Mouse (Mus musculus) retina, postnatal 1 day (tissue): ENCODE results near the gene Tmem184a.

Source experiments
- DNase-seq: peaks from one replicate; pipeline ENCODE4 v3.0.0-alpha.2; 2012

The Tmem184a gene

DNA sequence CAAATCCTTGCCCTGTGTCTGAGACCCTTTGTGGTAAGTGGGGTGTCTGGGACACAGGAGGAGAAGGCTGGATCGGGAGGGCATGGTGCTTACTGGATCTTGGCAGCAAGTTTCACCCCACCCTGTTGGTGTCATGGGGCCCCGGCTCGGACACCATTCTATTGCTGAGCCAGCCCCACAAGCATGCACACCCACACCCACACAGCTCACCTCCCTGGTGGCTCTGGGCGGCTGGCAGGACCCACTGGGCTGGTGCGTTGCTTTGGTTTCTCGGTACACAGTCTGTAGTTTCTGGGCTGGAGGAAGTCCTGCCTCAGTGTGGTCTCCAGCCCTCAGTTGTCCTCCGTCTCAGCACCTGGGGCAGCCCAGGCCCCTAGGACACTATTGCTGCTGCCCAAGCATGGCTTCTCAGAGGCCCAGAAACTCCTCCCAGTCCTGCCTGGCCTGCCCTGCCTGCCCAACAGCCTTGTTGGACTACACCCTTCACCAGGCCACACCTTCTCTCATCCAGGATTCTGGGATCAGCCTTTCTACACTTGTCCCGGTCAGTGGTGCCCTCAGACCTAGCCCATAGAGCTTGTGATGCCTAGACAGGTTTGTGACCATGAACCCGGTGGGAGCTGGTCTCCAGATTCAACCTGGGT is at the start of gene Tmem184a:
Tmem184a (minus strand) TSS at position 380 of the 644 bp plus-strand sequence.
- DNase-seq = no peak

DNA sequence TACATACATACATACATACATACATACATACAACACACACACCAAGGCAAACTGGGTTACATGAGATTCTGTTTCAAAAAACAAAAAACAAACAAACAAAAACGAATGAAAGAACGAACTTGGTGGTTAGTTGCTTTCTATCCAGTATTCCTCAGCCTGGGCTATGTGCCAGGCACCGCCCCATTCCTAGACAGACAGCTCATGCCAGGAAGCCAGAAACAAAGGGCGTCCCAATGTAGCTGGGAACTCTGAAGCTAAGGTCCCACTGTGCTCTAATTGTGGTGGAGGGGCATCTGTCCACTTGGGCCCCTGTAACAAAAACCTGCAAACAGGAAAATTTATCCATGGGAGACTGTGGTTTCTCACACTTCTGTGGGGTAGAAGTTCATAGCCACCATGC is 43.0 kb upstream of the Tmem184a start:
- DNase-seq = peak; percentile 60

- peak; percentile 91 for DNase-seq
These were observed 40.8 kb upstream of the Tmem184a start for GRCm38 (mm10) chr5:139860328-139861104.

DNA sequence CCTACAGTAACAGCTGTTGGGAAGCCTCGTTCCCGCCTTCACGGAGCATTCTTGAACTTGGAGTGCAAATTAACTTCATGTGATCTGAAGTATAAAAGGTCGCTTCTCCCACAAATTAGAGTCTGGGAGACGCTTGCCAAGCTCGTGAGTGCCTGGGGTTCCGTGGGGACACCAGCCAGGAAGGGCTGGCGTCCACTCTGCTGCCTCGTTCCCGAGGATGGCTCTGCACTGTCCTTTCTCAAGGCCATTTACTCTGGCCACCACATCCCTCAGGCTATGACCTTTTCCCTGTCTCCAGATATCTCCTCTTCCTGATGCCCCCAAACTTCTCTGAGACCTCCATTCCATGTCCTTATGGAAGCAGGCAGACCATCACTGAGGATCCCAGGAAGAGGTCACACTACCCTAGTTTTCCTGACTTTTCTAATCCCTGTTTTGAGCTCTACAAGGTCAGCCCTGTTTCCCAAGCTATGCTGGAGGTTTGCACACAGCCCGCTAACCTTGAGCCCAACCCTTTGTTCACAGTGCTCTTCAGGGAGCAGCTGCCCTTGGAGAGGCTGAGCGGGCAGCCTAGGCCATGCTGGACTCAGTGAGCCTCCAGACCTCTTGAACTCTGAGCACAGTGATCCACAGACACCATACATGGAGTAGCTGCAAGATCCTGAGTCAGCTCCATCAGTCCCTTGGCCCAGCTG is 30.1 kb upstream of the Tmem184a start:
- no peak for DNase-seq

DNA sequence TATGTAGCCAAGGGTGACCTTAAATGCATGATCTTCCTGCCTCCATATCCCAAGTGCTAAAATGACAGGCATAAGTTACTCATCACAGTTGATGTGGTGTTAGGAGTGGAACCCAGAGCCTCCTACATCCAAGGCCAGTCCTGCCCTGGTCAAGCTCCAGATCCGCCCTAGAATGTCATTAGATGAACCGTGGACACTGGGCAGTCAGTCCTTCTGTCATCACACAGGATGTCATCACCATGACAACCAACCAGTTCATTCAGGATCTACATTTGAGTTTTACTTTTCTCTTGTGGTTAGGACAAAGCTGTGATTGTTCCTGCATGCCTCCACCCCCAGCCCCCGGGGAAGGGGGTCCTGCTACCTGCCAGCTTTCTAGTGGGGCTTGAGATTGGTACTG is 19.4 kb upstream of the Tmem184a start:
- DNase-seq = peak; percentile 40

- peak; percentile 74 for DNase-seq
These were observed 18.8 kb upstream of the Tmem184a start for GRCm38 (mm10) chr5:139838476-139838892.

DNA sequence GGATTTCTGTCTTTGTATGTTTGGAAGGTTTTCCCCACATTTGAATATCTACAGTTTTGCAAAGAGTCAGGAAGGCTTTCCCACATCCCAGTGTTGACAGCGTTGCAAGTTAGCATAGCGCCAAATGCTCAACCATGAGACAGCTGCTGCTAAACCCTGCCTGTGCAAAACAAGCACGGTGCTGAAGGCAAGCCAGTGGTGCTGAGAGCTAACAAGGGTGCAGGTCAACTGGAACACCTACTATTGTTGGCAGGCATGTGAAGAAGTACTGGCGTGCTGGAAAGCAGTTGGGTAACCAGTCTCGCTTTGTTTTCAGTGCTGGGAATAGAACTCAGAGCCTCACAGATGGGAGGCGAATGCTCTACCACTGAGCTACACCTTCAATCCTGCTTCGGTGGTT is 16.0 kb upstream of the Tmem184a start:
- DNase-seq = no peak

DNA sequence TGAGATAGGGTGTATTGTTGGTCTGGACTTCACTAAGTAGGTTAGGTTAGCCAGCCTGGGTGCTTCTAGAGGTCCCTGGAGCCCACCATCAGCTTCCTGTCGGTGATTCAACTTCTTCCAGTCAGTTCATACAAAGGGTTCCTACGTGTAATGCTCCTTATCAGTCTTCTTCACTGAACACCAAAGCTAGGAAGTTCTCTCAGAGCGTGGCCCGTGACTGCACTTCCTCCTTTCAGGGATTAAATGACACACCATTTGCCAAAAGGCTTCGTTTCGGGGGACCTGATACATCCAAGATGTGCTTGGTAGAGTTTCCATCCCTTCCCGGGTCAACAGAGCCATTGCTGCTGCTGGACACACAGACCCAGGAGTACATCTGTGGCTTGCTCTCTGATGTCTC is 12.4 kb upstream of the Tmem184a start:
- no peak for DNase-seq

DNA sequence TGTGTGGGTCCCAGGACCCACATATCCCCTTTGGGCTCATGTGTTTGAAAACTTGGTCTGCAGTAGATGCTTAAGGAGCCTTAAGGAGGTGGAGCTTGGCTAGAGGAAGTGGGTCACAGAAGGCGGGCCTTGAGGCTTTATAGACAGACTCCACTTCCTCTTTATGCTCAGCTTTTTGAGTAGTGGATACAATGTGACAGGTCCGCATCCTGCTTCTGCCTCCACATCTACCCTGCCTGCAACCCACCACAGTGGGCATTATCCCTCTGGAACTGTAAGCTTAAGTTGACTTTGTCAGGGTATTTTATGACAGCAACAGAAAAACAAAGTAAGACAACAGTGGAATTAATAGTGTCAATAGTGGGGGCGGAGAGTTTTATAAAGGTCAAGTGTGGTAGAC is 11.0 kb upstream of the Tmem184a start:
- no peak for DNase-seq

DNA sequence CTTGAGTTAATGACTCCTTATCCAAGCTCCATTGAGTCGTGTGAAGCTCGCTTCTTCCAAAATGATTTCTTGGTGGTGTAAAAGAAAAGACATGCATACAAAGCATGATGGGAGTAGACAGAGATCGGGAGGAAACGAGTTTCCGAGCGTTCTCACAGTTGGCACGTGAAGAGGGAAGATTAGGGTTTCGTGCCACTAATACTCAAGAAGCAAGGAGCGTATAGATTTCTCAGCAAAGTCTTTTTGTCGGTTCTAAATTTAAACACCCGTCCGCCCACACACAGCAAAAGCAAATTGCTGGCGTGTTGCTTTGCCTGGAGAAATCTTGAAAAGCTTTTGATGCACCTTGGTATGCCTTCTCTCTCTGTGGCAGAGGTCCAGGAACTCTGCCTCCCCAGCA is 9.7 kb upstream of the Tmem184a start:
- no peak for DNase-seq

GRCm38 (mm10) chr5:139827593-139827992 is 7.9 kb upstream of the Tmem184a start:
- peak; percentile 41 for DNase-seq

DNA sequence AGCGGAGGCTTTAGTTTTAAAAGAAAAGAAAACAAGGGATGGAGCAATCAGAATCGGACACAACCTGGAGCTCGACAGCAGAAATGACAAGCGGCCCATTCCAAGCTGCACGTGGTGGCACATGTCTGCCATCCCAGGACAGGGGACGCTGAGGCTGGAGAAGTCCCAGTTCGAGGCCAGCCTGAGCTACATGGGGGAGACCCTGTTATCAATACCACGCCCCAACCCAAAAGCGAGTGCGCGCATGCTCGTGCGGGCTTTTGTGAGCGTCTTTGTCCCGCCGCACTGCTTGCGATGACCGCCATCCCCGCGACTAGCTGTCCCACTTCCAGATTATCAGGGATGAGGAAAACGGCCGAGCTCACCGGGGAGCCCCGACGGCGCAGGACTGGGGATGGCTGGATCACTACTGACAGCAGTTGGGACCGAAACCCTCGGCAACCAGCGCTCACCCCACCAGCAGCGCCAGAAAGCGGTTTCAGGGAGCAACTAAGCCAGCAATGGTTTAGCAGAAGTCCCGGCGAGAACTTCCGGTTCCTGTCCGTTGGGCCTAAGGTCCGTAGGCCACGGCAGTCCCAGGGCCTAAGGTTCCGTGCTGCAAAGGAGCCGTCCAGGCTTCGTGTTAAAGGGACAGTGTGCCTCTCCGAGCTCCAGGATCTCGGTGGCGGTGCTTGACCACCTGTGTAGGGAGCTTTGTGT is 6.8 kb upstream of the Tmem184a start, which contains the start of the genes Gm26938 and Psmg3:
Gm26938 (minus strand) TSS at position 51 of the 699 bp plus-strand sequence.
Psmg3 (minus strand) TSS at position 529 of the 699 bp plus-strand sequence.
- peak; percentile 94 for DNase-seq

GRCm38 (mm10) chr5:139825947-139826346 is 6.2 kb upstream of the Tmem184a start:
- DNase-seq = no peak

DNA sequence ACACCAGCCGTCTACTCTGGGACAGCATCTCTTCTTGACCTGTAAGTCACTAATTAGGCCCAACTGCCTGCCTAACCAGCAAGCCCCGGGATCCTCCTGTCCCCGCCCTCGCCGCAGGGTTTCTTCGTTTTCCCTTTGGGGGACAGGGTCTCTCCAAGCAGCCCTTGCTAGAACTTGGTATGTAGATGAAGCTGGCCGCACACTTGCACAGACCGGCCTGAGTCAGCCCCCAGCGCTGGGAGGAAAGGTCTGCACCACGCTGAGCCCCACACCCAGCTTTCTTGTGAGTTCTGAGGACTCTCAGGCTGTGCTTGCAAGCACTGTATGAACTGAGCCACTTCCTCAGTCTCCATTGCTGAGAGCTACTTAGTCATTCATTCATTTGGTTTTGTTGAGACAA is 4.8 kb upstream of the Tmem184a start:
- no peak for DNase-seq

GRCm38 (mm10) chr5:139821466-139822459 is 2.0 kb upstream of the Tmem184a start:
- DNase-seq = no peak

GRCm38 (mm10) chr5:139818801-139819200 is 916 bp downstream of the Tmem184a start:
- DNase-seq = peak; percentile 44

- DNase-seq = no peak
These were observed 1.7 kb downstream of the Tmem184a start for GRCm38 (mm10) chr5:139818056-139818455.

DNA sequence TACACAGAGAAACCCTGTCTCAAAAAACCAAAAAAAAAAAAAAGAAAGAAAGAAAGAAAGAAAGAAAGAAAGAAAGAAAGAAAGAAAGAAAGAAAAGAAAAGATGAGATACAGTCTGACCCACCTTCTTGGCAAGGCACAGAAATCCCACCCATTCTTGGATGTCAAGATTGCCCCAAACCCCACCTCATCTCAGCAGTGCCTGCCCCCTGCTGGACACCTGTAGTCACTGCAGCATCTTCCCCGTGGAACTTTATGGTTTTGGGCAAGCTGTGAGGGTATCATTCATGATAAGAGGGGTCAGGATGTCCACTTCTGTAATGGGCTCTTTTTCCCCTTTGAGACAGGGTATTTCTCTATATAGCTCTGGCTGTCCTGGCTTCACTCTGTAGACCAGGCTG is 2.4 kb downstream of the Tmem184a start:
- no peak for DNase-seq

GRCm38 (mm10) chr5:139816445-139816844 is 3.3 kb downstream of the Tmem184a start:
- DNase-seq = no peak

- no peak for DNase-seq
These were observed 3.8 kb downstream of the Tmem184a start for GRCm38 (mm10) chr5:139815964-139816363.

DNA sequence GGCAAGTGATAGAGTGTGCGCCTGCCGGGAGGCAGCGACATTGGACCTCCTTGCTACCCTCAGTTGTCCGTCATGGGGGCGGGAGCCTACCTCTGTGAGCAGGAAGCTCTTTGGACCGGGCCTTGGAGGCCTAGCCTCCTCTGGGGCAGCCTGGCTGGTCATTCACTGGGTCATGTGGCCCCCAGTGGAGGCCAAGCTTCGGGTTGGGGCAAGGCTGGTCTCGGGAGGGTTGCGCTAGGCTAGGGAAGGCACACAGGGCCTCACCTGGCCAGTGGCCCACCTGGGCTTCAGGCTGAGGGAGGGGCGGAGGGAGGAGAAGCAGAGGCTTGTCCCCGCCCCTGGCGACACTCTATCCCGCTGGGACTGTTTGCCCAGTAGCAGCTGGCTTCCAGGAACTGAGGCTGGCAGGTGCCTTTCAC is 5.7 kb downstream of the Tmem184a start:
- DNase-seq = no peak

DNA sequence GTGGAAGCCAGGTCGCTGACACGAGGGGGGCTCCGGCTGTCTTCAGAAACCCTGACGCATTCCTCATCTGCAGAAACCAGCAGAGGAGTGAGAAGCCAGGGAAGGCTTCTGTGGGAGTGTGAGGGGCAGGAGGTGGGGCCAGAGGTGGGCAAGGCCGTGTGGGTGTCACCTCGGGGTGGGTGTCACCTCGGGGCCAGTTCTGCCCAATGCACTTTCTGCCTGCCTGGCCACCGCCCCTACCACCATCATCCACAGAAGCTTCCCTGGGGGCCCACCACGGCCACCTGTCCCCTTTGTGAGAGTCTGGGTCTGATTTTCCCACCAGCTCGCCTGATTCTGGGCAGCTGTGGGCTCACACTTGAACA is 6.6 kb downstream of the Tmem184a start:
- no peak for DNase-seq
